Mouse (Mus musculus): ENCODE measurements around the gene Hist1h4h. TPM values are rescaled to one million over a fixed set of nuclear protein-coding genes. Genes with fewer than 3 reads are reported as not detected.
"Not testable (repeated sequence)": the region's sequence is repeated elsewhere in the genome, so short reads cannot be mapped to it uniquely, and the experiment has no call there.

Hist1h4h gene
- polyA plus RNA-seq, 1 experiment from 2014 or later = 6.9 TPM

GRCm38 (mm10) chr13:23552962-23553361, 22.1 kb downstream of the Hist1h4h start, which contains the start of gene Hist1h1d:
Gene Hist1h1d (plus strand): TSS chr13:23553262.
- no peaks in the 10 kb centered on the region for H3K27me3 ChIP-seq (replicated peaks; ENCODE audit: control insufficient read depth, insufficient read depth, low read length)
- peak within 1 kb of the TSS; percentile 71 for H3K9ac ChIP-seq (ENCODE audit: low read length)
- H3K4me3 ChIP-seq (ENCODE audit: low read depth, low read length) = no peak within 1 kb of the TSS
- ATAC-seq (replicated peaks; ENCODE audit: low FRiP score, low TSS enrichment, low read depth) (no peak), DNase-seq (ENCODE audit: low spot score) (no peak)
- peaks cover 16% of the 10 kb centered on the region for H3K4me1 ChIP-seq (replicated peaks; ENCODE audit: control insufficient read depth, insufficient read depth, low read length)
- H3K27ac ChIP-seq (ENCODE audit: low read depth) = peak within 1 kb of the TSS; percentile 100
- H3K36me3 ChIP-seq (ENCODE audit: control insufficient read depth, insufficient read depth, low read length) = no peaks in the 10 kb centered on the region
- peak within 1 kb of the TSS; percentile 93 for H3K4me2 ChIP-seq (ENCODE audit: low read length)
- no peaks in the 10 kb centered on the region for H3K9me3 ChIP-seq (ENCODE audit: control insufficient read depth, low read length)

GRCm38 (mm10) chr13:23554393-23554792, 23.5 kb downstream of the Hist1h4h start:
- no peaks in the 10 kb centered on the region for H3K27me3 ChIP-seq (replicated peaks; ENCODE audit: control insufficient read depth, insufficient read depth, low read length)
- peak overlapping the region; percentile 100 for H3K27ac ChIP-seq (ENCODE audit: low read depth)
- WGBS = 22% methylated on average over 9 of the region's 9 CpGs
- H3K4me3 ChIP-seq (ENCODE audit: low read depth, low read length) = peak overlapping the region; percentile 71
- H3K4me1 ChIP-seq (replicated peaks; ENCODE audit: control insufficient read depth, insufficient read depth, low read length) = peaks cover 16% of the 10 kb centered on the region
- H3K9me3 ChIP-seq (ENCODE audit: control insufficient read depth, low read length) = no peaks in the 10 kb centered on the region
- DNase-seq (ENCODE audit: low spot score) (no peak), ATAC-seq (replicated peaks; ENCODE audit: low FRiP score, low TSS enrichment, low read depth) (no peak)
- peak overlapping the region; percentile 96 for H3K9ac ChIP-seq (ENCODE audit: low read length)
- peak overlapping the region; percentile 93 for H3K4me2 ChIP-seq (ENCODE audit: low read length)
- H3K36me3 ChIP-seq (ENCODE audit: control insufficient read depth, insufficient read depth, low read length) = no peaks in the 10 kb centered on the region

- Histone ChIP-seq H3K9me3 (ENCODE audit: control insufficient read depth, low read length) (no peaks in the 10 kb centered on the region), H3K36me3 (ENCODE audit: control insufficient read depth, insufficient read depth, low read length) (no peaks in the 10 kb centered on the region), H3K4me1 (replicated peaks; ENCODE audit: control insufficient read depth, insufficient read depth, low read length) (peaks cover 16% of the 10 kb centered on the region), H3K9ac (ENCODE audit: low read length) (peak overlapping the region; percentile 96), H3K27me3 (replicated peaks; ENCODE audit: control insufficient read depth, insufficient read depth, low read length) (no peaks in the 10 kb centered on the region), H3K4me2 (ENCODE audit: low read length) (peak overlapping the region; percentile 93), H3K27ac (ENCODE audit: low read depth) (peak overlapping the region; percentile 100), H3K4me3 (ENCODE audit: low read depth, low read length) (peak overlapping the region; percentile 71)
- ATAC-seq (replicated peaks; ENCODE audit: low FRiP score, low TSS enrichment, low read depth) (peak; percentile 86), DNase-seq (ENCODE audit: low spot score) (peak; percentile 93)
- WGBS = under 1% methylated on average over 53 of the region's 54 CpGs
These were observed 24.3 kb downstream of the Hist1h4h start for GRCm38 (mm10) chr13:23554925-23555838.

- Histone ChIP-seq H3K27ac (ENCODE audit: low read depth) (peak overlapping the region; percentile 100), H3K4me3 (ENCODE audit: low read depth, low read length) (peak overlapping the region; percentile 71), H3K9me3 (ENCODE audit: control insufficient read depth, low read length) (no peaks in the 10 kb centered on the region), H3K4me2 (ENCODE audit: low read length) (peak overlapping the region; percentile 93), H3K9ac (ENCODE audit: low read length) (peak overlapping the region; percentile 96), H3K27me3 (replicated peaks; ENCODE audit: control insufficient read depth, insufficient read depth, low read length) (no peaks in the 10 kb centered on the region), H3K36me3 (ENCODE audit: control insufficient read depth, insufficient read depth, low read length) (no peaks in the 10 kb centered on the region), H3K4me1 (replicated peaks; ENCODE audit: control insufficient read depth, insufficient read depth, low read length) (peaks cover 15% of the 10 kb centered on the region)
- 1% methylated on average over 18 of the region's 18 CpGs for WGBS
- ATAC-seq (replicated peaks; ENCODE audit: low FRiP score, low TSS enrichment, low read depth) (peak; percentile 77), DNase-seq (ENCODE audit: low spot score) (peak; percentile 88)
These were observed 25.1 kb downstream of the Hist1h4h start for GRCm38 (mm10) chr13:23555839-23556416.

GRCm38 (mm10) chr13:23556906-23557305, 26.1 kb downstream of the Hist1h4h start:
- H3K9me3 ChIP-seq (ENCODE audit: control insufficient read depth, low read length) = no peaks in the 10 kb centered on the region
- ATAC-seq (replicated peaks; ENCODE audit: low FRiP score, low TSS enrichment, low read depth) (no peak), DNase-seq (ENCODE audit: low spot score) (no peak)
- H3K27ac ChIP-seq (ENCODE audit: low read depth) = peak overlapping the region; percentile 100
- H3K36me3 ChIP-seq (ENCODE audit: control insufficient read depth, insufficient read depth, low read length) = no peaks in the 10 kb centered on the region
- no peak overlapping the region for H3K9ac ChIP-seq (ENCODE audit: low read length)
- peaks cover 12% of the 10 kb centered on the region for H3K4me1 ChIP-seq (replicated peaks; ENCODE audit: control insufficient read depth, insufficient read depth, low read length)
- peak overlapping the region; percentile 93 for H3K4me2 ChIP-seq (ENCODE audit: low read length)
- 68% methylated on average over 3 of the region's 3 CpGs for WGBS
- no peaks in the 10 kb centered on the region for H3K27me3 ChIP-seq (replicated peaks; ENCODE audit: control insufficient read depth, insufficient read depth, low read length)
- H3K4me3 ChIP-seq (ENCODE audit: low read depth, low read length) = peak overlapping the region; percentile 71; the same call in 1 of the 2 replicates

GRCm38 (mm10) chr13:23560699-23561098, 29.8 kb downstream of the Hist1h4h start:
- DNase-seq (ENCODE audit: low spot score); H3K4me3 ChIP-seq (ENCODE audit: low read depth, low read length); ATAC-seq (replicated peaks; ENCODE audit: low FRiP score, low TSS enrichment, low read depth); H3K27me3 ChIP-seq (replicated peaks; ENCODE audit: control insufficient read depth, insufficient read depth, low read length); H3K36me3 ChIP-seq (ENCODE audit: control insufficient read depth, insufficient read depth, low read length); H3K4me1 ChIP-seq (replicated peaks; ENCODE audit: control insufficient read depth, insufficient read depth, low read length); H3K4me2 ChIP-seq (ENCODE audit: low read length); H3K9me3 ChIP-seq (ENCODE audit: control insufficient read depth, low read length): not testable (repeated sequence)
- 28% methylated on average over 2 of the region's 2 CpGs for WGBS
- Histone ChIP-seq H3K27ac (ENCODE audit: low read depth) (peak overlapping the region; percentile 12; the same call in 1 of the 2 replicates), H3K9ac (ENCODE audit: low read length) (0 out of 2 replicates have a peak overlapping the region, but pooled peaks have one; percentile 10)

- Histone ChIP-seq H3K4me3 (ENCODE audit: low read depth, low read length) (peak overlapping the region; percentile 38; the same call in 1 of the 2 replicates), H3K27ac (ENCODE audit: low read depth) (peak overlapping the region; percentile 99), H3K9ac (ENCODE audit: low read length) (peak overlapping the region; percentile 52), H3K4me2 (ENCODE audit: low read length) (peak overlapping the region; percentile 92)
- H3K4me1 ChIP-seq (replicated peaks; ENCODE audit: control insufficient read depth, insufficient read depth, low read length); H3K36me3 ChIP-seq (ENCODE audit: control insufficient read depth, insufficient read depth, low read length); DNase-seq (ENCODE audit: low spot score); H3K27me3 ChIP-seq (replicated peaks; ENCODE audit: control insufficient read depth, insufficient read depth, low read length); ATAC-seq (replicated peaks; ENCODE audit: low FRiP score, low TSS enrichment, low read depth); H3K9me3 ChIP-seq (ENCODE audit: control insufficient read depth, low read length): not testable (repeated sequence)
- WGBS = 0% methylated on average over 2 of the region's 5 CpGs
These were observed 30.7 kb downstream of the Hist1h4h start for GRCm38 (mm10) chr13:23561531-23561882.

- not testable (repeated sequence) for H3K36me3 ChIP-seq (ENCODE audit: control insufficient read depth, insufficient read depth, low read length); H3K27me3 ChIP-seq (replicated peaks; ENCODE audit: control insufficient read depth, insufficient read depth, low read length); H3K4me1 ChIP-seq (replicated peaks; ENCODE audit: control insufficient read depth, insufficient read depth, low read length); H3K9me3 ChIP-seq (ENCODE audit: control insufficient read depth, low read length)
- Histone ChIP-seq H3K27ac (ENCODE audit: low read depth) (peak within 1 kb of the TSS; percentile 99), H3K4me2 (ENCODE audit: low read length) (peak within 1 kb of the TSS; percentile 92), H3K9ac (ENCODE audit: low read length) (peak within 1 kb of the TSS; percentile 73), H3K4me3 (ENCODE audit: low read depth, low read length) (peak within 1 kb of the TSS; percentile 38)
- peak; percentile 90 for ATAC-seq (replicated peaks; ENCODE audit: low FRiP score, low TSS enrichment, low read depth)
- WGBS = under 1% methylated on average over 49 of the region's 67 CpGs
- DNase-seq (ENCODE audit: low spot score) = peak; percentile 98
These were observed 31.2 kb downstream of the Hist1h4h start, which contains the start of gene Hist1h3e for GRCm38 (mm10) chr13:23561883-23562659. Gene Hist1h3e (minus strand): TSS chr13:23562369.

All from intestine, embryonic 14.5 days (tissue).